Mouse (Mus musculus) thymus, adult 2 months (tissue): ENCODE results near the gene Trpm4.

ENCODE experiments used
- CTCF ChIP-seq: fragments of 200-500 bp; IDR thresholded peaks from 2 replicates; pipeline ENCODE4 v1.5.1; 2012; ENCODE audit warnings: mild to moderate bottlenecking, control low read depth, low read length, moderate library complexity, borderline replicate concordance; ENCODE audit not compliant: control insufficient read depth, poor library complexity, insufficient read depth; ENCODE audit errors: extremely low read depth
- POLR2A ChIP-seq: fragments of 200-500 bp; IDR thresholded peaks from 2 replicates; pipeline ENCODE4 v1.6.1; 2012; ENCODE audit warnings: mild to moderate bottlenecking, low read length, control low read depth, moderate library complexity; ENCODE audit not compliant: control insufficient read depth, poor library complexity, insufficient read depth; ENCODE audit errors: extremely low read depth

- TF ChIP-seq CTCF = no peak
- TF ChIP-seq POLR2A = no peak
Observed at GRCm38 (mm10) chr7:45363983-45364382, 30.4 kb upstream of the Trpm4 start.
